Mouse (Mus musculus) ES-Bruce4 (cell line): ENCODE results near the gene Cubn.
A peak's percentile ranks its signal among the peaks of the same experiment; 100 is the strongest.

Experiments
- CTCF ChIP-seq: IDR thresholded peaks from one replicate; pipeline ENCODE4 v1.8.1; 2011; ENCODE audit warnings: low read depth, low read length
- POLR2A ChIP-seq: IDR thresholded peaks from one replicate; pipeline ENCODE4 v1.8.1; 2011; ENCODE audit warnings: low read length; ENCODE audit not compliant: insufficient read depth

DNA sequence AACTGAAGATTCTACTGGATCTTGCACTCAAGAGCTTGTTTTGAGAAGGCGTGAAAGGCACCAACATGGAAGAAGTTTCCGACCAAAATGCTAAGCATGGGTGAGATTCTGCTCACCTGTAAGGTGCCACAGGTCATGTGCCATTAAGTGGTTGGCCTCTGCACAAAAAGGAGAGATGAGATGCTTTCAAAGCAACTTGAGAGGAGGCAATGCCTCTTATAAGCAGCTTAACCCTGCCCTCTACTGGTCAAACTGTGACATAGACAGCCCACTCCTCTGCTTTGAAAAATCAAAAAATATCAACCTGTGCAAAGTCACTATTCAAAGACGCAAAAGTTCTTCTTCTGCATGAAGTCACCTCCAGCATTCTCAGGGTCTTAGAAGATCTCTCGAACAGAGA, 226.7 kb downstream of the Cubn start:
- peak; percentile 35 for TF ChIP-seq CTCF
- no peak for TF ChIP-seq POLR2A
